Mouse (Mus musculus): Measurements from ENCODE around the gene Akt1s1. TPM values are rescaled to one million over a fixed set of nuclear protein-coding genes. Genes with fewer than 3 reads are reported as not detected.

Gene Akt1s1
- 9.0 TPM for polyA plus RNA-seq (2015; fragmentation: Illumina TruSeq; extraction: RNeasy Lipid Tissue Mini Kit (QIAGEN cat#74804); ENCODE audit: insufficient read depth, low replicate concordance)

DNA sequence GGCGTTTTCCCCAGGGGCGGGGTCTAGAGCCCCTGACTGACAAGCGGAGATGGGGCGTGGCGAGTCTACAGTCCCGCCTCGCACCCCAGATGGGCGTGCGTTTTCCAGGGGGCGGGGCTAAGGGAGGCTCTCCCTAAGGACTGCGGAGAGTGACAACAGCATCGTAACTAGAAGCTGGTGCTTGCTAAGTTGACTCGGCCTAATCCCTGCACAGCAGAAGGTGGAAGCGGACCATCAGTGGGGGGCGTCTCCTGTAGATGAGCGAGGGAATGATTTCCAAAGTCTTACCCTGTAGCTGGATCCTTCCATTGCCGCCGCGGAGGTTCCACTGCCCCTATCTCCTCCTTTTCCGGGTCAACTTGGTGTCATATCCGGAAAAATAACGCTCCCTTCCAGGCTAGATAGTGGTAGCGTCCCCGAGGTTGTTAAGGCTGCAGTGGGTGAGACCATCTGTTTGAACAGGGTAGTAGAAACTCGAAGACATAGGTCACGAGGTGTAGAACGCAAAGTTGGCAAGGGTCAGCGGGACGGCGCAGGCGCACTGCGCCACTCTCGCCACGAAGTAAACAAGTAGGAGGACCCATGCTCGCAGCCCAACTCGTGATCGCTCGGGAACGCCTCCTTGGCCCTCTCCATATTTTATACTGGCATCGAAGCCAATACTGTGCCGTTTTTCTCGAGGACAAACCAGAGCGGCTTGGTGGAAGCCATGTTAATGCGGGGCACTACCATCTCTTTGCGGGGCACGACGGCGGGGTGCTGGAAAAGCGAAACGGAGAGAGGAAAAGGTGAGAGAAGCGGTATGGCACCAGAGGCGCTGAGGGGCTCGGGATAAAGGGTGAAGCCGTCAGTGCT, at the start of gene Akt1s1, which contains the start of gene Tbc1d17:
Akt1s1 (plus strand) TSS at position 431 of the 855 bp plus-strand sequence.
Tbc1d17 (minus strand) TSS at position 519 of the 855 bp plus-strand sequence.

DNA sequence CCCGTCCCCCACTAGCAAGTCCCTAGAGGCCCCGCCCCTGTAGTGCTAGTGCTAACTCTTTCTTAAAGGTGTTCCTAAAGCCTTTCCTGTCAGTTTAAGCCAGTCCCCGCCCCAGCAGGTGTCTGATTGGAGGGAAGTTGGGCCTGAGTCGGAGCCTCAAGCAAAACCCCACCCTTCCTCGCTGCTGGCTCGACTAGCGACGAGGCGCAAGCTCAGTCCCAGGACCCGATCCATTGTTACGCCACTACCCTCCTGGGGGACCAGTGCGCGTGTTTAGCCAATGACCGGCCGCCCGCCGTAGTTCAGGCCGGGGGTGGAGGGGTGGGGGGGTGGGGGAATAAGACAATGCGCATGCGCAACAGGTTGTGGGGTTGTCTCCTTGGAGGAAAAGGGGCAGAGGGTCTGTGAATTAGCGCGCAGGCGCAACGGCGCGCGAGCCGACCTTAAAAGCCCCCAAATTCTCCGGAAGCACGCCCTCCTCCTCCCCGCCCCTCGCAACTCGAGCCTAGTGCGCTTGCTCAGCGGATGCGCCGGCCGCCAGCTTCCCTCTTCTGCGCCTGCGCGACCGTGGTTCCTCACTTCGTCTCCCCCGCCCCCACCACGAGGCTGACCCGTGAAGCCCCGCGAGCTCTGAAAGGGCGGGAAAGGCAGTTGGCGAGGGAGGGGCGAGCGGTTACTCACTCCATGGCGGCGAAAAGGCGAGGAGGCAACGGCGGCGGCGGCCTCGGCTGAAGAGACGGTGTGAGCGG, 32.9 kb upstream of the Akt1s1 start, which contains the start of the genes Nup62 and Il4i1:
Nup62 (plus strand) TSS at position 368 of the 749 bp plus-strand sequence.
Il4i1 (plus strand) TSS at position 667 of the 749 bp plus-strand sequence.

DNA sequence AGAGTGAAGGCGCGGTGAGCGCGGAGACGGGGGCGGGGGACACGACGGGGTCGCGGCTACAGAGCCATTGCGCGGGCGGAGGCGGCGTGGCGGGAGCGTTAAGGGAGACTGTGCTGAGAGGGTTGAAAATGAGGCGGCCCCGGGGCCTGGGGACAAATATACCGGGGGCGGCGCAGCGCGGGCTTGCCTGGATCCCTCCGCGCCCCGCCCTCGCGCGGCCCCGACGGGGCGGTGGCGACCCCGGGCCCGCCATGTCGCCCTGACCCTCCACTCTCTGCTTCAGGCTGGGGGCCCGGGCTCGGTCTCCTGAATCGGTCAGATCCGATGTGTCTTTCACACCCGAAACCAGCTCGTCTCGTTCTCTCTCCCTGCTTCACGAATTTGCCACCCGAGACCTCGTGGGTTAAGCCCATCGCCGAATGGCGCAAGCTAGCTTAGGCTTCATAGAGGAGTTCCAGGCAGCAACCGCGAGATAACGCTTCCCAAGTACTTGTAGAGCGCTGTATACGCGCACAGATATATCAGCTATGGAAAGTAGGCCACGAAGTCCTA, 32.2 kb upstream of the Akt1s1 start, which contains the start of gene Atf5:
Atf5 (minus strand) TSS at position 189 of the 552 bp plus-strand sequence.

DNA sequence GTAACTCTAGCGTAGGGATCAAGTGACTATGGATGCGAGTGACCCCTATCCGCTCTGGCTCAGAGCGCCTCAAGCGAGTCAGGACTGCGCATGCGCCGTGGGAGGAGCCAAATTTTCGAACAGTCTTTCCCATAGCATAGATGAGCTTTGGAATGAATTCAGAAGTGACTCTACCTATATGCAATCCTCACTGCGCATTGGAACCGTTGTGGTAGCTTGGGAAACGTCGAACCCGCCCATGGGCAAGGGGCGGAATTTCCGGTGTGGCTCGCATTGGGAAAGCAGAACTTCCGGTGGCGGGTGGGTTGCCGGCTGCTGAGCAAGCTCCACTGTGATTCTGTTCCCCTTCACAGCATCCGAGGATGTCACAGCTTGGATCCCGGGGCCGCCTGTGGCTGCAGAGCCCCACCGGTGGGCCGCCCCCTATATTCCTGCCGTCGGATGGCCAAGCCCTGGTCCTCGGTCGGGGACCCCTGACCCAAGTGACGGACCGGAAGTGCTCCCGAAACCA, 8.3 kb downstream of the Akt1s1 start, which contains the start of gene Pnkp:
Pnkp (plus strand) TSS at position 98 of the 511 bp plus-strand sequence.

DNA sequence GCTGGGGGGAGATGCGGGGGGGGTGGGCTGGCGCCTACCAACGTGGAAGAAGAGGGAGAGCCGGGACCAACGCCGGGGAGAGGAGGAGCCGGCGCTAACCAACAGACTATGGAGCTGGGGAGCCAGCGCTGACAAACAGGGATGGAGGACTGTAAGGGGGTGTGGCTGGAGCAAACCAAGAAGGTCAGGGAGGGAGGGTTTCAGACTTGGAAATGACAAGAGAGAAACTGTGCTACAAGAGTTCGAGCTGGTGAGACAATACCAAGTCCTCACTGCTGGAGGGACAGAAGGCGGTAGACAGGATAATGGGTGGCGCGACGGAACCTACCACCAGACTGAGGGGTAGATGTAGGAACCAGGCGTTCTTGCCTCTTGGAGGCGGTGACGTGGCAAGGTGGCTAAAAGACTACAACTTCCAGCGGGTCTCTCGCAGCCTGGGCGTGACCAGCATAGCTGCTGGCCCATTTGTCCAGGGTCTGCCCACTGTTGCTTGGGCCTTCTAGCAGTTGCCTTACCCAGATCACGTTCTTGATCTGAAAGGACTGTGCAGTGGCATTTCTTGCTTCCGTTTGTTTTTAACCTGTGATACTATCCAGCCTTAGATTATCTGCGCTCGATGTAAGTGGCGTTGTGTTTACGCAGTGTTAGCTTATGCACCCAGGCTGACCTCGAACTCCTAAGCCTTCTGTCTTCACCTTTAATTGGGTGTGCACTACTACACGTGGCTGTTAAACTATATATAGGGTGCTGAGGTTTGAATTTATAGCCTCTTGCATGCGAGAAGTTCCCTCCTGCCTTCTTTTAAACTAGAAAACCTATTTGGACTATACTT, 21.1 kb downstream of the Akt1s1 start, which contains the start of gene Ptov1:
Ptov1 (minus strand) TSS at position 92 of the 832 bp plus-strand sequence.

DNA sequence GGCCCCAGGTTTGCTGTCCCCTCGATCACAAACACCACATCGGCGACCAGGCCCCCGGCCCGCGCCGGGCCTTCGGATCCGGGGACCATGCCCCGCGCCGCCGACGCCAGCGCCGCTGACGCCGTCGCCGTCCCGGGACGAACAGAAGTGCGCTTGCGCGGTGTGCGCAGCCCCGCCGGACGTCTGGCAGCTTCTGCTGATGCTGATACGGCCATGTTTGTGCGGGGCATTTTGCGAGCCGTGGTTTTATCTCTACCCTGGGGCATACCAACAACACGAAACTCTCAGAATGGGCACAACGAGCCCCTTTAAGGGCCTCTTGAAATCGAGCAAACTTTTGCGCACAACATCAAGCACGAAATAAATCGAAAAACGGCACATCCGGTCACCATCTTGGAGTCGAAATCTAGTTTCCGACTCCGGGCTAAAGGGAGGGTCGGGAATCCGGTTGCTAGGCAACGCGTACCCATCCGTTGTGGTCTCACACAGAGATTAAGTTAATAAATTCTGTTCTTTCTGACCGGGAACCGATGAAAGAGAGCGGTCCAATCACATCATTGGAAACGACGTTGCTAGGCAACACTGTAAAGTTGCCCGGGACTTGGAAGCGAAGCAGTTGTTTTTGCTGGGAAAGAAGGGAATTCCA, 43.6 kb downstream of the Akt1s1 start, which contains the start of gene Med25:
Med25 (minus strand) TSS at position 437 of the 646 bp plus-strand sequence.

DNA sequence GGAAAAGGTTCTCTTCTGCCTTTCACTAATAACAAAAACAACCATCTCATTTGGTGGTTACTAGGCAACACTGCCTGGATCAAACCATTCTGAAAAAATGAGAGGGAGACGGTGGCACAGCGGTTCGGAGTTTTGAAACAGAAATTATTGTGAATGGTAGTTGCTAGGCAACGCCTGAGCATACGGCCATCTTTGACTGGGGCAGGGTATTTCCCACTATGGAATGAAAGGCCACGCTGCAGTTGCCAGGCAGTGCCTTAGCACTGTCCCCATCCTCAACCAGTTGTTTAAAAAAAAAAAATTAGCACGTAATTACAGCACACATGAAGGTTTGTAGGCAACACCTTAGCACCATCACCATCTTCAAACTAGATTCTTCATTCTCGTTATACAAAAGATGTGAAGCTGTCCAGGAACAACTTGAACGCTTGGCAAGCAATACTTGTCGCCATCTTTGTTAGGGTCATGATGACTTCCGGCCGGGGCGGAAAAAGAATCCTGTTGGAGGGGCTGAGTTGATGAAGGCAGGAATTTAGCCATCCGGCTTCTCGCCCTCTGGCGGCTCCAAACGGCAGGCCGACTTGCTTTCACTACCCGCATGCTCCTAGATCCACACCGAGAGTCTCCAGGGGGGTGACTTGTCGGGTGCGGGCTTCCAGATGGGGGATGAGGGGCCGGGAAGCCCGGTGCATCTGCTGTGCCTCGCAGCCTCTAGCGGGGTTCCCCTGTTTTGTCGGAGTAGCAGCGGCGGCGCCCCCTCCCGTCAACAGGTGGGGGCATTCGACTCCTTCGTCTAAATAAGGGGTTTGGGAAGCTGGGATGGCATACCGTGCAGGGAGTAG, 47.0 kb downstream of the Akt1s1 start, which contains the start of gene Fuz:
Fuz (plus strand) TSS at position 487 of the 842 bp plus-strand sequence.

Other genes starting within 250 kb of the Akt1s1 start
- gene Myh14, start 178.1 kb upstream of the Akt1s1 start, polyA plus RNA-seq (2015; fragmentation: Illumina TruSeq; extraction: RNeasy Lipid Tissue Mini Kit (QIAGEN cat#74804); ENCODE audit: insufficient read depth, low replicate concordance), result not detected
- gene Izumo2, start 140.2 kb upstream of the Akt1s1 start, polyA plus RNA-seq (2015; fragmentation: Illumina TruSeq; extraction: RNeasy Lipid Tissue Mini Kit (QIAGEN cat#74804); ENCODE audit: insufficient read depth, low replicate concordance), result not detected
- gene Vrk3, start 100.6 kb upstream of the Akt1s1 start, polyA plus RNA-seq (2015; fragmentation: Illumina TruSeq; extraction: RNeasy Lipid Tissue Mini Kit (QIAGEN cat#74804); ENCODE audit: insufficient read depth, low replicate concordance), result 43.6 TPM
- gene Zfp473, start 97.9 kb upstream of the Akt1s1 start, polyA plus RNA-seq (2015; fragmentation: Illumina TruSeq; extraction: RNeasy Lipid Tissue Mini Kit (QIAGEN cat#74804); ENCODE audit: insufficient read depth, low replicate concordance), result 1.3 TPM
- gene Nup62, start 32.9 kb upstream of the Akt1s1 start, polyA plus RNA-seq (2015; fragmentation: Illumina TruSeq; extraction: RNeasy Lipid Tissue Mini Kit (QIAGEN cat#74804); ENCODE audit: insufficient read depth, low replicate concordance), result 19.2 TPM
- 71.8 TPM for gene Il4i1, start 32.6 kb upstream of the Akt1s1 start, polyA plus RNA-seq (2015; fragmentation: Illumina TruSeq; extraction: RNeasy Lipid Tissue Mini Kit (QIAGEN cat#74804); ENCODE audit: insufficient read depth, low replicate concordance)
- gene Atf5, start 32.3 kb upstream of the Akt1s1 start, polyA plus RNA-seq (2015; fragmentation: Illumina TruSeq; extraction: RNeasy Lipid Tissue Mini Kit (QIAGEN cat#74804); ENCODE audit: insufficient read depth, low replicate concordance), result 10.8 TPM
- gene Tbc1d17, start 88 bp downstream of the Akt1s1 start, polyA plus RNA-seq (2015; fragmentation: Illumina TruSeq; extraction: RNeasy Lipid Tissue Mini Kit (QIAGEN cat#74804); ENCODE audit: insufficient read depth, low replicate concordance), result 21.1 TPM
- 22.1 TPM for gene Pnkp, start 8.1 kb downstream of the Akt1s1 start, polyA plus RNA-seq (2015; fragmentation: Illumina TruSeq; extraction: RNeasy Lipid Tissue Mini Kit (QIAGEN cat#74804); ENCODE audit: insufficient read depth, low replicate concordance)
- gene Ptov1, start 20.8 kb downstream of the Akt1s1 start, polyA plus RNA-seq (2015; fragmentation: Illumina TruSeq; extraction: RNeasy Lipid Tissue Mini Kit (QIAGEN cat#74804); ENCODE audit: insufficient read depth, low replicate concordance), result 4.1 TPM
- 14.6 TPM for gene Med25, start 43.7 kb downstream of the Akt1s1 start, polyA plus RNA-seq (2015; fragmentation: Illumina TruSeq; extraction: RNeasy Lipid Tissue Mini Kit (QIAGEN cat#74804); ENCODE audit: insufficient read depth, low replicate concordance)
- gene Fuz, start 47.1 kb downstream of the Akt1s1 start, polyA plus RNA-seq (2015; fragmentation: Illumina TruSeq; extraction: RNeasy Lipid Tissue Mini Kit (QIAGEN cat#74804); ENCODE audit: insufficient read depth, low replicate concordance), result 24.7 TPM
- 41.2 TPM for gene Ap2a1, start 80.5 kb downstream of the Akt1s1 start, polyA plus RNA-seq (2015; fragmentation: Illumina TruSeq; extraction: RNeasy Lipid Tissue Mini Kit (QIAGEN cat#74804); ENCODE audit: insufficient read depth, low replicate concordance)
- not detected for gene Tsks, start 94.2 kb downstream of the Akt1s1 start, polyA plus RNA-seq (2015; fragmentation: Illumina TruSeq; extraction: RNeasy Lipid Tissue Mini Kit (QIAGEN cat#74804); ENCODE audit: insufficient read depth, low replicate concordance)
- gene Cpt1c, start 125.9 kb downstream of the Akt1s1 start, polyA plus RNA-seq (2015; fragmentation: Illumina TruSeq; extraction: RNeasy Lipid Tissue Mini Kit (QIAGEN cat#74804); ENCODE audit: insufficient read depth, low replicate concordance), result 1.5 TPM
- gene Prmt1, start 137.6 kb downstream of the Akt1s1 start, polyA plus RNA-seq (2015; fragmentation: Illumina TruSeq; extraction: RNeasy Lipid Tissue Mini Kit (QIAGEN cat#74804); ENCODE audit: insufficient read depth, low replicate concordance), result 116 TPM
- gene Irf3, start 148.7 kb downstream of the Akt1s1 start, polyA plus RNA-seq (2015; fragmentation: Illumina TruSeq; extraction: RNeasy Lipid Tissue Mini Kit (QIAGEN cat#74804); ENCODE audit: insufficient read depth, low replicate concordance), result 140 TPM
- gene Bcl2l12, start 149.7 kb downstream of the Akt1s1 start, polyA plus RNA-seq (2015; fragmentation: Illumina TruSeq; extraction: RNeasy Lipid Tissue Mini Kit (QIAGEN cat#74804); ENCODE audit: insufficient read depth, low replicate concordance), result 6.8 TPM
- gene Scaf1, start 167.4 kb downstream of the Akt1s1 start, polyA plus RNA-seq (2015; fragmentation: Illumina TruSeq; extraction: RNeasy Lipid Tissue Mini Kit (QIAGEN cat#74804); ENCODE audit: insufficient read depth, low replicate concordance), result 22.6 TPM
- 30.0 TPM for gene Rras, start 169.0 kb downstream of the Akt1s1 start, polyA plus RNA-seq (2015; fragmentation: Illumina TruSeq; extraction: RNeasy Lipid Tissue Mini Kit (QIAGEN cat#74804); ENCODE audit: insufficient read depth, low replicate concordance)
- gene Prr12, start 203.9 kb downstream of the Akt1s1 start, polyA plus RNA-seq (2015; fragmentation: Illumina TruSeq; extraction: RNeasy Lipid Tissue Mini Kit (QIAGEN cat#74804); ENCODE audit: insufficient read depth, low replicate concordance), result 4.3 TPM
- 21.1 TPM for gene Nosip, start 213.4 kb downstream of the Akt1s1 start, polyA plus RNA-seq (2015; fragmentation: Illumina TruSeq; extraction: RNeasy Lipid Tissue Mini Kit (QIAGEN cat#74804); ENCODE audit: insufficient read depth, low replicate concordance)
- 3.5 TPM for gene Prrg2, start 213.7 kb downstream of the Akt1s1 start, polyA plus RNA-seq (2015; fragmentation: Illumina TruSeq; extraction: RNeasy Lipid Tissue Mini Kit (QIAGEN cat#74804); ENCODE audit: insufficient read depth, low replicate concordance)
- gene Rcn3, start 243.2 kb downstream of the Akt1s1 start, polyA plus RNA-seq (2015; fragmentation: Illumina TruSeq; extraction: RNeasy Lipid Tissue Mini Kit (QIAGEN cat#74804); ENCODE audit: insufficient read depth, low replicate concordance), result 9.4 TPM

Data from spleen, adult 10 weeks (tissue).